Mouse (Mus musculus) T-helper 2 cell (primary cell): Measurements from ENCODE around the gene Atrn.

ENCODE experiments used
- in situ Hi-C: fragments of 300-600 bp; cut with MboI, MseI; formaldehyde crosslinking; loops from one replicate; pipeline ENCODE4 v1.15.1; 2025; ENCODE audit warnings: high pct_unique_total_duplicates

The Atrn gene

DNA sequence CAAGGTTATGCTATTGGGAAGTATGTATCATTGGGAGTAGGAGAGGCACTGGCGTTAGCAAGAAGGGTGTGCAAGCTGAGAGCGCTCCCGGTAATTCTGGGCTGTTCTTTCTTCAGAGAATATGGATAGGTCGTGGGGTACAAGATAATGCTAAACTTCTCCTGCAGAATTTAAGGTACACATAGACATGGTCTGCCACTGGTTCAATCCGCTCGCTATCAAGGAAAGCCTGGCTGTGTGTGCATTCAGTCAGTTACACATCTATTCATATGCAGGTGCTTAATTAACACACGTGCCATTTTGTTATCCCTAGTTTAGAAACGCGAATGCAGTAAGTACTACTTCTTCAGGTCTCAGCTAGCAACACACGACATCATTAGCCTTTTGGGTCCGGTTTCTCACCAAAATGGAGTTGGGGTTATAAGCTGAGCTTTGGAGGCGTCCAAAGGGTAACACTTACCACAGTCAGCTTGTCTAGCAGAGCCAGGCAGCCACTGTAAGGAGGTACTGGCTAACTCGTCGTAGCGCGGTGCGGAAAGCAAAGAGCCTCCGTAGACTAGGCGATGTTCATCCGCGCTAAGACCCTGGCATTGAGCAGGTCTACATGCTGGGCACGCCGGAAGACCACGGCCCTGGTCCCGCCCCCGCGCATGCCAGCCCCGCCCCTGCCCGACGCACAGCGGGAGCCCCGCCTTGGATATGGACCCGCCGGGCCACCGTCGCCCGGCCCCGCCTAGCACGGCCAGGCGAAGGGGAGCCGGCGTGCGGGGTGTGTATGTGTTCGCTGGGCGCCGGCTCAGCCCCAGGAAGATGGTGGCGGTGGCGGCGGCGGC, at the start of gene Atrn, which contains the start of gene 4930402H24Rik:
Gene Atrn (plus strand): TSS at position 745 of the 833 bp plus-strand sequence.
Gene 4930402H24Rik (minus strand): TSS at position 656 of the 833 bp plus-strand sequence.
- in situ Hi-C loops = no loop called here

- in situ Hi-C loops = no loop called here
These were observed 44.2 kb upstream of the Atrn start for GRCm38 (mm10) chr2:130862091-130862490.

DNA sequence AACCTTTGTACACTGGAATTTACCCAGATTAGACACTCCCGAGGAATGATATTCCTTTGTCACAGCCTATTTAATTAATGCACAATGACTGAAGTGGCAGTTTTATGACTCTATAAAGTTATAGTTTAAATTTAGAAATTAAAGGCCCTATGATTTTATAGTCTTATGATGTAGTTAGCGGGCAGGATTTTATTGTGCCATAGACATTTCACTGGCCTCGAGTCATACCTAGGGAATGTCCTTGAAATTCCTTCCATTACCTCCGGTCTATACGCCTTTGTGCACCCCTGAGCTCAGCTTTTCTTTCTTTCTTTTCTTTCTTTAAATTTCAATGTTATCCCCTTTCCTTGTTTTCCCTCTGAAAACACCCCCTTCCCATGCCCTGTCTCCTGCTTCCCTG, 35.4 kb upstream of the Atrn start:
- in situ Hi-C loops = no loop called here

DNA sequence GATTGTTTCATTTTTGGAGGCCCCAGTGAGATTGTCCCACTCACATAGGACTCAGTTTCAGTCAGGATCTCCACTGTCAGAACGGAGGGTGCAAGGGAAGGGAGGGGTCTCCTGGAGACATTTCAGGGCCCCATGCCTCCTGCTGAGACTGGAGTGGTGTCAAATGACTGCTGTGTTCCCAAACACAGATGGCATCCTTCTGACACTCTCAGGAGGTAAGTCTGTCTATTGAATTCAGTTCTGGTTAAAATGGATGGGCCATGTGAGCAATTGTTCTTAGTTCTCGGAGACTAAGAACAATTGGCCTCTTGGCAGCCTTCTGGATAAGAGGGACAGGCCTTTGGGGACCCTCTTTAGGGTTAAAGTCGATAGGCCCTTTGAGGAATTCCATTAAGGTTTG, 28.9 kb upstream of the Atrn start:
- in situ Hi-C loops = no loop called here

- in situ Hi-C loops = loop anchor here (10.0 kb wide), 1 partner anchor 1532 kb away; no protein-coding TSS in a partner anchor
These were observed 19.3 kb upstream of the Atrn start for GRCm38 (mm10) chr2:130886983-130887382.

DNA sequence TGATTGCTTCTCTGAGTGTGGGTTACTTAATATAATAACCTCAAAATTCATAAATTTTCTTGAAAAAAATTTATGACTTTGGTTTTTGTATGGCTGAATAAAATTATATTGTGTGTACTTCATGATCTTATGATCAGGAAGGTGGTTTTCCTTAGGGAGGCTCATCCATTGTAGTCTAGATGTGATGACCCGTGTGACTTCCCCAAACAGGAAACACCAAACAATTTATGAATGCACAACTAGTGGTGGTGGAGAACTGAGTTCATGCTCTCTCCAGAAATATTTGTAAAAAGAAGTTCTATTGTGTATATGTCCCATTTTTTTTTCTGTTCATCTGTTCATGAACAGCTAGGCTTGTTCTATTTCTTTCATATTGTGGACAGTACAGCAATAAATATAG, 18.8 kb upstream of the Atrn start:
- in situ Hi-C loops = loop anchor here (10.0 kb wide), 1 partner anchor 1533 kb away; no protein-coding TSS in a partner anchor

- in situ Hi-C loops = no loop called here
These were observed 9.4 kb upstream of the Atrn start for GRCm38 (mm10) chr2:130896944-130897343.

DNA sequence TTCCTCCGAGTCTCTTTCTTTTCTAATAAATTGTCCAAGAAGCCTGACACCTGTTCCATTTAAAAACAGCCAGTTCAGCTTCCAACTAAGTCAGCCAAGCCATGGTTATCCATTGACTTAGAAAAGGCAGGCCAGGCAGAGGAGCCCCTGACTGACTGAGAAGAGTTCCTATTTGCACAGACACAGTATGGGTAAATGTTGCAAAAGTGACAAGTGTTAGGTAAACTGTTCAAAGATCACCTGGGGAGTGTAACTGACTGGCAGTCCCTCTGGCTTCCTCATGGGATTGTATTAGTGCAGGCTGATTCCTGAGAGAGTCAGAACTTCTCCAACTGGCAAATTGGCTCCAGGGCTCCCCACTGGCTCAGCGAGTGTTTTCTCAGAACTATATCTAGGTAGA, 8.4 kb upstream of the Atrn start:
- in situ Hi-C loops = no loop called here

- in situ Hi-C loops = no loop called here
These were observed 7.5 kb upstream of the Atrn start for GRCm38 (mm10) chr2:130898783-130899182.

DNA sequence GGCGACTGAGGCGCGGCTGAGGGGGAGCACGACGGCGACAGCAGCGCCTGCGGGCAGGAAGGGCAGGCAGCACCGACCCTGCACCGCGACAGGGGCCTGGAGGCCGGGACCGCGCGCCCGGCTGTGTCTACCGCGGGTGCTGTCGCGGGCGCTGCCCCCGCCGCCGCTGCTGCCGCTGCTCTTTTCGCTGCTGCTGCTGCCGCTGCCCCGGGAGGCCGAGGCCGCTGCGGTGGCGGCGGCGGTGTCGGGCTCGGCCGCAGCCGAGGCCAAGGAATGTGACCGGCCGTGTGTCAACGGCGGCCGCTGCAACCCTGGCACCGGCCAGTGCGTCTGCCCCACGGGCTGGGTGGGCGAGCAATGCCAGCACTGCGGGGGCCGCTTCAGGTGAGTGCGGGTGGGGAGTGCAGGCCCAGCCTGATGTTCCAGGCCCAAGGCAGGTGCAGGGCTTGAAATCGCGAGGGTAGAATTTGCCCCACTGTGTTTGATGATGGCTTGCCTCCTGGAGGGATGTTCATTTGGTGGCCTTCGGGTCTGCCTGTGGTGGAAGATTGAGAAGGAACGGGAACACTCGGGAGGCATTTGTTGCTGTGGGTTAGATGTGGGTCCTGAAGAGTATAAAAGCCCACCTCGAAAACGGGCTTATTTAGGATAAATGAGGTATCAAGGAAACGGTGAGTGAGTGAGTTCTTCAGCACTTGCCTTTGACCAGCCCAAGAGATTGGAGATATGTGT, 455 bp downstream of the Atrn start:
- in situ Hi-C loops = no loop called here

DNA sequence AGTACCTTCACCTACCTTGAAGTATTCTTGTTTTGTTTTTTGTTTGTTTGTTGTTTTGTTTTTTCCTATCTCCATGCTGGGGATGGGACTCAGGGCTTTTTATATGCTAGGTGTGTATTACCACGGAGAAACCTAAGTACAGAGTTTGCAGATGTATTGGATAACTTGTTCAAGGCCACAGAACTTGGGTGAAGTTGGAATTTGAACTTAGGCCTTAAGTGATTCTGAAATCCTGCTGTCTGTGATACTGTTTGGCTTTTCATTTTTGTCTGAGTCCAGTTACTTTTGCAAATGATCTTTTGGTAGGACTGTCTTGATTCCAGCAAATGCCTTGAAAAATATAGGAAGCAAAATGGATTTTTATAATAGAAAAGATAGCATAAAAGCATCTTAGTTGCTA, 5.4 kb downstream of the Atrn start:
- in situ Hi-C loops = no loop called here

GRCm38 (mm10) chr2:130914873-130915272, 8.6 kb downstream of the Atrn start:
- in situ Hi-C loops = no loop called here

- in situ Hi-C loops = no loop called here
These were observed 10.3 kb downstream of the Atrn start for GRCm38 (mm10) chr2:130916521-130917147.

GRCm38 (mm10) chr2:130917686-130918085, 11.4 kb downstream of the Atrn start:
- in situ Hi-C loops = no loop called here

DNA sequence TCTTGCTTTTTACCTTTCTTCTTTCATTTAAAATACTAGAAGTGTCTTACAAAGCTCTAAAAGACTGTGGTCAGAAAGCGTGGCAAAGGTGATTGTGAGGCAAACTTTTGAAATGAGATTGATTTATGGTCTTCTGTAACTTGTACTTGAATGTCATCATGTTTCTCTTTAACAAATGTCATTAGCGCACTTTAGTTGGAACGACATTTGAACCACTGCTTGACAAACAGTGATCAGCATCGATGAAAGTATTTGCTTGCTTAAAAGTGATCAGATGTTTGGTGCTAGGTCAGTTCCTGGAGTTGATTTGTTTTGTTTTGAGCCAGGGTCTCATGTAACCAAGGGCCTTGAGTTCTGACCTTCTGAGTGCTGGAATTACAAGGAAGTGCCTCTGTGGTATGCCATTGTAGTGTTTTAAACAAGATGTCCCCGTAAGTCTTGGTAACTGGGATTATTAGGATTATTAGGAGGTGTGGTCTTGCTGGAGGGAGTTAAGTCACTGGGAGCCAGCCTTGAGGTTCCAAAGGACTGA, 12.8 kb downstream of the Atrn start:
- in situ Hi-C loops = no loop called here

DNA sequence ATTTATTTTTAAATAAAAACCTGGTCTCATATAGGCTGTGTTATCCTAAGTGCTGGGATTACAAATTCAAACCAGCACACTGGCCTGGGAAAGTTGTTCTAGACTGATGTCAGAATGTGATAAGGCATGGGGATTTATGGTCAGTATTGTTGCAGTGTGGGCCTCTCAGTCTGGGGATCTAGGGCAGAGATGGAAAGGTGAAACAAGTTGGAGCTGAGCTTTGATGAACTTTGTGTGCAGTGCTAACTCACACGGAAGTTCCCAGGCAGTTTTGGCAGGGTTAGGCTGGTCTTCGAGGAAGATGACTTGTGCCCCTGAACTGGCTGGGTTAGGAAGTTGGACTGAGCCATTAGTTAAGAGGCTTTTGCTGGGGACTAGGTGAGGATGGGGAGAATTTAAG, 18.7 kb downstream of the Atrn start:
- in situ Hi-C loops = no loop called here

GRCm38 (mm10) chr2:130928031-130928430, 21.7 kb downstream of the Atrn start:
- in situ Hi-C loops = no loop called here

- in situ Hi-C loops = no loop called here
These were observed 22.2 kb downstream of the Atrn start for GRCm38 (mm10) chr2:130928530-130928929.

- in situ Hi-C loops = no loop called here
These were observed 23.7 kb downstream of the Atrn start for GRCm38 (mm10) chr2:130929994-130930393.

- in situ Hi-C loops = no loop called here
These were observed 26.6 kb downstream of the Atrn start for GRCm38 (mm10) chr2:130932865-130933264.

GRCm38 (mm10) chr2:130949781-130950180, 43.5 kb downstream of the Atrn start:
- in situ Hi-C loops = no loop called here

DNA sequence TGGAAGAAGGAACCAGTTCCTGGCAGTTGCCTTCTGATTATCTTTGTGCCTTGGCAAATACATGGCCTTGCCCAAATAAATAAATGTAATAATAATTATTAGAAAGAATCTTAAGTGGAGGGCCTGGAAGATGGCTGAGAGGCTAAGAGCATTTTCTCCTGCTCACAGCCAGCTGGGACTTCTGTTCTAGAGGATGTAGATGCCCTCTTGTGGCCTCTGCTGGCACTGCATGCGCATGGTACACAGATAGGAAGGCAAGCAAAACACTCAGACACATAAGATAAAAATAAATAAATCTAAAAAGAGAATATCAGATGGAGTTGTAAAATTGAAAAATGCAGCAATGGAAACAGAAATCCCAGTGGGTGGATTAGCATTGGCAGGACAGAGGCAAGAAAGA, 44.3 kb downstream of the Atrn start:
- in situ Hi-C loops = no loop called here
